Mouse (Mus musculus) cerebellum, adult 9-11 months (tissue): ENCODE measurements around the gene Slamf9.

ENCODE experiments used
- DNase-seq: peaks from one replicate; pipeline ENCODE4 v3.0.0; 2022

Gene Slamf9

GRCm38 (mm10) chr1:172493516-172493915 lies 18.4 kb downstream of the Slamf9 start:
- DNase-seq, result no peak

GRCm38 (mm10) chr1:172496030-172496429 lies 20.9 kb downstream of the Slamf9 start:
- no peak for DNase-seq

GRCm38 (mm10) chr1:172497428-172497827 lies 22.3 kb downstream of the Slamf9 start:
- no peak for DNase-seq

- DNase-seq, result no peak
Measured at GRCm38 (mm10) chr1:172499765-172500441, 24.7 kb downstream of the Slamf9 start, which contains the start of gene Tagln2. Tagln2 (plus strand) TSS chr1:172500047.

GRCm38 (mm10) chr1:172500451-172501370 lies 25.6 kb downstream of the Slamf9 start:
- DNase-seq, result no peak

GRCm38 (mm10) chr1:172501371-172502144 lies 26.4 kb downstream of the Slamf9 start:
- DNase-seq, result no peak

- no peak for DNase-seq
Measured at GRCm38 (mm10) chr1:172502145-172503110, 27.3 kb downstream of the Slamf9 start.

GRCm38 (mm10) chr1:172503111-172503997 lies 28.2 kb downstream of the Slamf9 start:
- no peak for DNase-seq

GRCm38 (mm10) chr1:172504756-172505155 lies 29.6 kb downstream of the Slamf9 start:
- DNase-seq, result no peak

GRCm38 (mm10) chr1:172507001-172507400 lies 31.8 kb downstream of the Slamf9 start:
- no peak for DNase-seq

- no peak for DNase-seq
Measured at GRCm38 (mm10) chr1:172507701-172508100, 32.5 kb downstream of the Slamf9 start.

- no peak for DNase-seq
Measured at GRCm38 (mm10) chr1:172508172-172508571, 33.0 kb downstream of the Slamf9 start.

- DNase-seq, result no peak
Measured at GRCm38 (mm10) chr1:172509235-172509634, 34.1 kb downstream of the Slamf9 start.

GRCm38 (mm10) chr1:172509983-172510382 lies 34.8 kb downstream of the Slamf9 start:
- no peak for DNase-seq

GRCm38 (mm10) chr1:172510421-172510972 lies 35.3 kb downstream of the Slamf9 start:
- no peak for DNase-seq

GRCm38 (mm10) chr1:172512962-172513361 lies 37.8 kb downstream of the Slamf9 start:
- no peak for DNase-seq

- DNase-seq, result no peak
Measured at GRCm38 (mm10) chr1:172513525-172514212, 38.5 kb downstream of the Slamf9 start.

GRCm38 (mm10) chr1:172514213-172514529 lies 39.0 kb downstream of the Slamf9 start:
- DNase-seq, result no peak

- DNase-seq, result no peak
Measured at GRCm38 (mm10) chr1:172514551-172515268, 39.6 kb downstream of the Slamf9 start.
